Mouse (Mus musculus) layer of hippocampus, adult 11-12 months (tissue): ENCODE results near the gene Traf7.

Source experiments
- DNase-seq: peaks from one replicate; pipeline ENCODE4 v3.0.0; 2022; ENCODE audit warnings: low spot score

The Traf7 gene

GRCm38 (mm10) chr17:24527723-24528559 lies at the start of gene Traf7:
Traf7 (minus strand) TSS chr17:24527938.
- DNase-seq = peak; percentile 97

GRCm38 (mm10) chr17:24573811-24574210 lies 46.1 kb upstream of the Traf7 start:
- no peak for DNase-seq

- no peak for DNase-seq
These were observed 45.0 kb upstream of the Traf7 start for GRCm38 (mm10) chr17:24572651-24573245.

- no peak for DNase-seq
These were observed 42.1 kb upstream of the Traf7 start for GRCm38 (mm10) chr17:24569837-24570236.

- DNase-seq = no peak
These were observed 39.5 kb upstream of the Traf7 start for GRCm38 (mm10) chr17:24567034-24567779.

GRCm38 (mm10) chr17:24565792-24566191 lies 38.1 kb upstream of the Traf7 start:
- DNase-seq = no peak

- DNase-seq = no peak
These were observed 37.4 kb upstream of the Traf7 start for GRCm38 (mm10) chr17:24565092-24565491.

- no peak for DNase-seq
These were observed 36.7 kb upstream of the Traf7 start for GRCm38 (mm10) chr17:24564422-24564821.

GRCm38 (mm10) chr17:24563638-24564037 lies 35.9 kb upstream of the Traf7 start:
- DNase-seq = no peak

- no peak for DNase-seq
These were observed 33.9 kb upstream of the Traf7 start for GRCm38 (mm10) chr17:24561592-24561991.

GRCm38 (mm10) chr17:24560301-24561028 lies 32.7 kb upstream of the Traf7 start:
- DNase-seq = no peak

GRCm38 (mm10) chr17:24559146-24559545 lies 31.4 kb upstream of the Traf7 start:
- DNase-seq = no peak

- peak; percentile 41 for DNase-seq
These were observed 30.9 kb upstream of the Traf7 start for GRCm38 (mm10) chr17:24558600-24559099.

GRCm38 (mm10) chr17:24557091-24557490 lies 29.4 kb upstream of the Traf7 start:
- DNase-seq = no peak

- DNase-seq = no peak
These were observed 23.3 kb upstream of the Traf7 start for GRCm38 (mm10) chr17:24551050-24551444.

- peak; percentile 78 for DNase-seq
These were observed 22.8 kb upstream of the Traf7 start for GRCm38 (mm10) chr17:24550416-24551049.

- DNase-seq = peak; percentile 99
These were observed 22.1 kb upstream of the Traf7 start, which contains the start of gene Pkd1 for GRCm38 (mm10) chr17:24549618-24550415. Pkd1 (plus strand) TSS chr17:24549834.

GRCm38 (mm10) chr17:24548921-24549617 lies 21.3 kb upstream of the Traf7 start:
- DNase-seq = peak; percentile 66

- DNase-seq = no peak
These were observed 20.7 kb upstream of the Traf7 start for GRCm38 (mm10) chr17:24548435-24548834.

- DNase-seq = no peak
These were observed 18.5 kb upstream of the Traf7 start for GRCm38 (mm10) chr17:24546234-24546633.
